Mouse (Mus musculus) gastrocnemius, postnatal 10 days (tissue): ENCODE data around the gene Hmga2. TPM values are rescaled to one million over a fixed set of nuclear protein-coding genes. Genes with fewer than 3 reads are reported as not detected.

Experiments
- DNase-seq: peaks from one replicate; pipeline ENCODE4 v3.0.0; 2021; ENCODE audit warnings: mixed read lengths
- total RNA-seq, 2 experiments: library from RNA; stranded (reverse); gene quantifications; 2 replicates each; pipeline ENCODE4 v1.2.3; 2021

The Hmga2 gene
- total RNA-seq, 2 experiments from 2014 or later: 0.21 to 0.23 TPM

- DNase-seq: no peak
Observed at GRCm38 (mm10) chr10:120423256-120423655, 53.0 kb downstream of the Hmga2 start.

GRCm38 (mm10) chr10:120422820-120423219 is 53.4 kb downstream of the Hmga2 start:
- no peak for DNase-seq

DNA sequence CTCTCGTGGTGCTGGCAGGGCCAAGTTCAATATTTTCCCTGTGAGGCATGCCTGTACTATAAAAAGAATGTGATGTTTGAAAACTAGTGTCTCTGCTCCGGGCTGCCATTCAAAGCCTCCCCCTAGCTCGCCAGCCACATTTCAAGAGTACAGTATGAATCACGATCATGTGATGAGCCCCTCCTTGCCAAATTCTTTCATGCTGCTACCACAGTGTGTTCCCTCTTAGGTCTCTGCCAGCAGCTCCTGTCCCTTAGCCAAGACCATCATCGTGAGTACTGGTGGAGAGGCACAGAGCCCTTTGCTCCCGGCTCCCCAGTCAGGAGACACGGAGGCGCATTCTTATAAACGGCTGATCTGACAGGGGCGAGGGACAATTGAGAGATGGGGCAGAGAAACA is 54.2 kb downstream of the Hmga2 start:
- peak; percentile 67 for DNase-seq

DNA sequence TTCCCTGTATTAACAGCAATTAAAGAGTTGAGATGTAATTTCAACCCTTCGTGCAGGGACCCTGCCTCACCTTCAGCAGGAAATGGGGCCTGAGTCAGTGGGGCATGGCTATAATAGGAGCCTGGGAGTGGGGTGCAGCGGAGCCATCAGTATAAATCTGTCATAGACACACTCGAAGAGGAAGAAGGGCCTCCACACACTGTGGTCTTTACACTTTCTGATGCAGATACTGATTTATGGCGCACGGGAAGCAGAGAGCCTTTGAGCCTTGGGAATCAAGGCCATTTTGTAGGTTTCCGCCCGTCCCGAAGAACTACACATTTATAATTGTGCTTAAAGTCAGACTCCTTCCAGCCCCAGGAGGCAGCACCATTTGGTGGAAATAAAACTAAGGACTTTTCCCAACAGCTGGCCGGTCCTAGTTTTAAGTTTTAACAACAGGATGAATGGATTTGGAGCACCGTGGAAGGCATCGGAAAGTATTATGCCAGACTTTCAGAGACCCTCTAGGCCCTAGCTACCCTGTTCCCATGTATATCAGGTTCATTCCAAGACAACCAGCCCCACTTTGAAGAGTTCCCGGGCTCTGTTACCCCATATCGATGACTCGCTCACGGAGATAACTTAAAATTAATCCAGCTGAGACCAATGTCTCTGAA is 55.2 kb downstream of the Hmga2 start:
- no peak for DNase-seq

DNA sequence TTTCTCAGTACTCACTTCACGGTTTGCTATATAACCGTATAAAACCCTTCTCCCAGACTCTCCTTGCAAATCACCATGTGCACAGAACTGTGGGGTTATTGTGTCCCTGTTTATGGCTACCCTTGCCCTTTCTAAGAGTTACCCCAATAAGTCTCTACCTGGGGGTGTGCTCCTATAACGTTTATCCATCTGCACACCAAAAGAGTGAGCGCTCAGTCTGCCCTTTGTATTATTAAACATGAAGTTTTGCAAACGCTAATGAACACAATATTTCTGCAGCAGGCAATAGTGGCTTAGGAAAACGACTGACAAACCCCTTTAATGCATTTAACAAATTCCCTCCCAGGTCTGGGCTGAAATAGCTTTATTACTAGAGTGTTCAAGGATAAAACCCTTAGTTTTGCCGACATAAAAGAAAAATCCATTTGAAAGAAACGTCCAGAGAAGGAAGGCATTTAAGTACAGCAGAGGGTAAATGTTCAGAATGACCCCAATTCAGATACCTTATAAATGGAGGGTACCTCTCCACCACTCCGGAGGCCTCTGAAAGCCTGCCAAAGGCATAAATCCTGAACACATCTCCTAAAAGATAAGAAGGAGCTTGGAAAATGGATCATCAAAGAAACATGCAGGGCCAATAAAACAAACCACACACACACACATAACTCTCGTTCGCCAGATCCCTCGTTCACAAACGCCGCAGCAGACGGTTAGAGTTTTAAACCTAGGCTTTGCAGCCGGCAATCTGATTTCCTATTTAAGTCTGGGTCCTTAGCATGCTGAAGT is 57.3 kb downstream of the Hmga2 start:
- no peak for DNase-seq

GRCm38 (mm10) chr10:120418211-120418610 is 58.1 kb downstream of the Hmga2 start:
- DNase-seq: no peak

DNA sequence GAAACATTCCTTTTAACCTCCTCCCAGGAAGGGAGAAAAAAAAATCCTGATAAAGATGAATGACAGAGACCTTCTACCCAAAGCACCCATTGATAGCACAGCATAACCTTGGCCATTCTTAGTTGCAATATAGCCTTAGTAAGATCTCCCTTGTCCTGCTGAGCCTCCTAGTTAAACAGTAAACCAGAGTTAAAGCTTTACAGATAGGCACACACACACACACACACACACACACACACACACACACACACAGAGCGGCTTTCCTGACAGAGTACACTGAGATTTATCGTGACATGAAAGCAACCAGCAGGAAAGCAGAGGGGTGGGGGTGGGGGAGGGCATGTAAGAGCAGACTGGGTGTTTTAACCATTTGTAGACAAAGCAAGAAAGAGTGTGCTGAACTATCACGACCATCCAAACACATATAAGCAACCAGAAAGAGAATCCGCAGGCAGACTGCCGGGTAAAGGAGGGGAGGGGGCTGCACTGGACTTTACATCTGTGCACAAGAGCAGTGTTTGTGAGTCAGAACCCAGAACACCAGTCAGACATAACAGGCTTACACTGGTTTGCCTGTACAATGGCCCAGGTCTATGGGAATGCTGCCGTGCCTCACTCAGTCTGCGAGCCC is 58.7 kb downstream of the Hmga2 start:
- no peak for DNase-seq

DNA sequence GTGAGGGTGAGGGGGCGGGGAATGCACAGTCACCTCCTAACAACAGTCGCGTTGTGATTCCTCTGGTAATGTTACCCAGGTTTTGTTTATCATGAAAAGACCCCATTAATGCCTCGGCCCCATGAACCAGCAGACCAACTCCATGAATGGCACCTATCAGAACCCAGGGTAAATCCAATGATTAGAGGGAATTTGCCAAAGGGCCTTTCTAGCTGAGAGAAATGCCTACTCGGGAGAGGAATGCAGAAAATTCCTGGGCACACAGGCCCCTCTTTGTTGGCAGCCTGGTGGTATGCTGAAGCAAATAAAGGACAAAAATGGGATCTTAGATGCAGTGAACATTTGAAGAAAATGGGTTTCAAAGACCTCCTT is 59.2 kb downstream of the Hmga2 start:
- DNase-seq: no peak

GRCm38 (mm10) chr10:120416628-120417027 is 59.6 kb downstream of the Hmga2 start:
- DNase-seq: no peak

GRCm38 (mm10) chr10:120412215-120412614 is 64.1 kb downstream of the Hmga2 start:
- DNase-seq: no peak

DNA sequence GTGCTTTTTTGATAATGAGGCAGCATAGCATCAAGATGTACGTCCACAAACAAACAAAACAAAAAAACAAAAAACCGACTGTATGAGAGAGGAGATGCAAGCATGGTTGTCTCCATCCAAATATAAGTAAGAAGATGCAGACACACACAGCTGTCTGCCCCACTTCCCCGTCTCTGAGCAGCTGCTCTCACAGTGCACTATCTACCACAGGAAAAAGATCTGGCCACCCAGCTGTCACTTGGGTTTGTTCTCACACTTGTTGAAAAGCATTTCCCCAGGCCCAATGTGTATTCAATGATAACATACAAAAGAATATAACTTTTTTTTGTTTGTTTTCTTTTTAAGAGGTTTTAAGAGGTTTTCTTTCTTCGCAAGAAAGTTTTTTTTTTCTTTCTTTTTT is 65.3 kb downstream of the Hmga2 start:
- DNase-seq: no peak

- DNase-seq: no peak
Observed at GRCm38 (mm10) chr10:120409131-120409530, 67.1 kb downstream of the Hmga2 start.

DNA sequence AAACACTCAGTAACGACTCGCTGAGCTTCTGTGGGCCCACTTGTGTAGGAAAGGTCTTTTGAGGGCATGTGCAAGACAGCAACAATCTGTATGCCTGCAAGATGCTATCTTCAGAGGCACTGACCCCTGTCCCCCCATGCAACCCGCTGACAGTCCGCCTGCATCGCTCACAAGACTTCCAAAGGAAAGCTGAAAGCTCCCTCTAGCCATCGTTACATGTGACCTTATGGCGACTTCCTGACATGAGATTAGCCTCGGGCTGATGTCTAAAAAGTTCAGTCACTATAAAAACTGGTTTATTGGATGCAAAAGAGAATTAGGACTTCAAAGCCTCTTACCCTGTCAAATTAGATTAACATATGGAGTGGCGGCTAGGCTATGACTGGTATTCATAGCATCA is 69.0 kb downstream of the Hmga2 start:
- DNase-seq: no peak

DNA sequence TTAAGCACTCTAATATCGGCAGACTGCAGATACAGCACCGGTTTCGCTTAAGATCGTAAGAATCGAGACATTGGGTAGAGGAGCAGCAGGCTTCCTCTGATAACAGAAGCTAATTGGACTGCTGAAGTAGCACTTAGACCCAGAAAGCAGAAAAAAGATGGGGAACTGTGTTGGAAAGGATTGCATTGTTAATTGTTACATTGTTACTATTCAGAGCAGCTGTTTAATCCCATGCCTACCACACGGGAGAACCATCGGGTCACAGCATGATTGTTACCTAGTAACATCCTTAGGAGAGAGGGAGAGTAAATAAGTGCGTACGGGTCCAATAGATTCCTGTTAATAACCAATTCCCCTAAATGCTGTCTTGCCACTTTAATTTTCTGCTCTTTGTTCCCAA is 70.2 kb downstream of the Hmga2 start:
- no peak for DNase-seq

GRCm38 (mm10) chr10:120405322-120405721 is 70.9 kb downstream of the Hmga2 start:
- DNase-seq: no peak

GRCm38 (mm10) chr10:120402966-120403365 is 73.3 kb downstream of the Hmga2 start:
- DNase-seq: peak; percentile 27

DNA sequence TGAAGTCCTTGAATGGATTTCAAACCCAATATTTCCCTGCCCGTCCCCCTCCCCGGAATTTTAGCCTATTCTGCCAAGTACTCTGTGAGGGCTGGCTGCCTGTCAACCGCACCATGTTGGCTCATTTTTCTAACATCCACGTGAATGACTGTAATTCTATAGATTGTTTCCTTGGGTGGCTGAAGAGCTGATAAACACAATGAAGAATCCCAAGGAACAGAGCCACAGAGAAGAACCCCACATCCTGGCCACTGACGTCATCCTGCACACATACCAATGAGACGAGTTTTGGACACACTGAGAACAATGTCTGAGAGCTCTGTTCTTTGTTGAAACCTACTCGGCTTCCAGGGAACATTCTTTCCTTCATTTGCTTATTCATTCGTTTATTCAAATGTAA is 74.5 kb downstream of the Hmga2 start:
- DNase-seq: no peak

DNA sequence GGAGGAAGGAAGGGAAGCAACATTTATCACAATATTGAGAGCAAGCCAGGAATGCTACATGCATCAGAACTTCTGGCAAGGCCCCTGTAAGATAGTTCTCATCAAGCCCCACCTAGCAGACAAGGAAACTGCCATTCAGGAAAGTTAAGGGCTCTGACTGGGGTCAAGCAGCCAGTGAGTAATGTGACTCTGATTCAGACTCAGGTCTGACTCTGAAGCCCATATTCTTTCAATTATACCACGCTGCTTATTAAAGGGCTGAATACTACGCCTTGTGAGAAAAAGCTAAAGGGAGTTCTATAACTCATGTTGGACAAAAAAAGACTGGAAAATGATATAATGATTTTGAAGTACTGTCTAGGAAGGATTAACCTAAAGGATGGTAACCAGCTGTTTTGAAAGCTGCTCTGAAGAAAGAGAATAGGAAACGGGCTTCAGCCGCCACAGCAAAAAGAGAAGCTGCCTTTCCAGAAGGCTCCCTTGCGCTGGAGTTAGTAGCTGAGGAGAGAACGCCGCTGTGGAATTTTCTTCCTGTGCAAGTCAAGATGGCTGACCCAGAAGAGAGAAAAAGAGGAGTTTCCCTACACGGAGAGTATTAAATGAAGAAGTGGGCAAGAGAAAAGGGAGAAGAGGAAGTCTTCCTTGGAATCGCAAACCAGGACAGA is 76.3 kb downstream of the Hmga2 start:
- DNase-seq: no peak

- no peak for DNase-seq
Observed at GRCm38 (mm10) chr10:120398745-120399144, 77.5 kb downstream of the Hmga2 start.

- no peak for DNase-seq
Observed at GRCm38 (mm10) chr10:120397211-120397631, 79.0 kb downstream of the Hmga2 start.

GRCm38 (mm10) chr10:120395550-120395949 is 80.7 kb downstream of the Hmga2 start:
- no peak for DNase-seq

DNA sequence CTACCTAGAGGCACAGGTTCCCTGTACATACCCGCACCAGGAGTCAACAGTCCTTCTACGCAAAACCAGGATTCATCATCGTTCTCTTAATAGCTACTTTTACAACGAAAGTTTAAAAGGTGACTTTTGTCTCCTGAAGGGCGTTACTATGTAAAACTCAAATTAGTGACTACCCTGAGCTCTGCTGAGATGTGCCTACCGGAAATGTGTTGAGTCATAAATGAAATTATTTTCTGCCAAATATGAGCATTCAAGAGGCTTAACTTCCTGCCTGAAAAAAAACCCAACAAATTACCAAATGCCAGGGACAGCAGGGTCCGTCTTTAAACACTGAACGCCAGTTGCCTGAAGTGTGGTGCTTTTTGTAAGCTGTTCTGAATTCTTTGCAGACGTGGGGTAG is 81.5 kb downstream of the Hmga2 start:
- DNase-seq: no peak
